Mouse (Mus musculus) heart, adult 2 months (tissue): ENCODE data around the gene Casp9.

Source experiments
- CTCF ChIP-seq: fragments of 200-600 bp; IDR thresholded peaks from 2 replicates; pipeline ENCODE4 v1.8.1; 2022; ENCODE audit warnings: antibody characterized with exemption, mild to moderate bottlenecking, moderate library complexity
- POLR2A ChIP-seq: fragments of 200-500 bp; IDR thresholded peaks from 2 replicates; pipeline ENCODE4 v1.6.1; 2011; ENCODE audit warnings: mild to moderate bottlenecking, low read depth, low read length, control low read depth; ENCODE audit not compliant: insufficient read depth

GRCm38 (mm10) chr4:141750826-141751225, 42.6 kb upstream of the Casp9 start:
- no peak for TF ChIP-seq POLR2A
- no peak for TF ChIP-seq CTCF
